Mouse (Mus musculus): ENCODE measurements around the gene Cyp4a14.
"Not testable (repeated sequence)": the region's sequence is repeated elsewhere in the genome, so short reads cannot be mapped to it uniquely, and the experiment has no call there.

DNA sequence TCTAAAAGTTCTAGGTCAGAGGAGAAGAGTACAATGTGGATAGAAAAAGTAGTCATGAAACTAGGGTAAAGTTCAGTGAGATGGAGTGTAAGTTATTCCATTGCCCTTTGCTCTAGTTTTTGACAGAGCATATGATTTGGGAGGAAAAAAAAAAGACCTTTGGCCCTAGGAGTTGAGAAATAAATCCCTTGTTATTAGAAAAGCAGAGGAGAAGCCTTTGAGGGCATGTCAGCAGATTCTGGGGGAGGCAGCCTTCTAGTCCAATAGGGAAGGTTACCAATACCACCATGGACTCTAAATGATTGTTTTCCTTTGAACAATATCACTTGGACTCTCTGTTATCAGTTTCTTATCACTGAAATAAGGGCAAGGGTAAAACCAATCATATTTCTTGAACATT is 18.0 kb upstream of the Cyp4a14 start:
- not testable (repeated sequence) for TF ChIP-seq CTCF (IDR thresholded peaks at IDR 0.05; ENCODE audit: control insufficient read depth, insufficient read depth, insufficient replicate concordance, low read depth, low read length); POLR2A (IDR thresholded peaks at IDR 0.05; ENCODE audit: control insufficient read depth, low read depth, low read length)

Measured in testis, adult 2 months (tissue).